Mouse (Mus musculus) skeletal muscle tissue, adult 2 months (tissue): ENCODE measurements around the gene Dand5.
A peak's percentile ranks its signal among the peaks of the same experiment; 100 is the strongest.

Experiments
- DNase-seq: peaks from one replicate; pipeline ENCODE4 v3.0.0-alpha.2; 2012; ENCODE audit warnings: low read depth, low spot score

Gene Dand5

GRCm38 (mm10) chr8:84771000-84771687 lies 51.5 kb downstream of the Dand5 start:
- DNase-seq = no peak

DNA sequence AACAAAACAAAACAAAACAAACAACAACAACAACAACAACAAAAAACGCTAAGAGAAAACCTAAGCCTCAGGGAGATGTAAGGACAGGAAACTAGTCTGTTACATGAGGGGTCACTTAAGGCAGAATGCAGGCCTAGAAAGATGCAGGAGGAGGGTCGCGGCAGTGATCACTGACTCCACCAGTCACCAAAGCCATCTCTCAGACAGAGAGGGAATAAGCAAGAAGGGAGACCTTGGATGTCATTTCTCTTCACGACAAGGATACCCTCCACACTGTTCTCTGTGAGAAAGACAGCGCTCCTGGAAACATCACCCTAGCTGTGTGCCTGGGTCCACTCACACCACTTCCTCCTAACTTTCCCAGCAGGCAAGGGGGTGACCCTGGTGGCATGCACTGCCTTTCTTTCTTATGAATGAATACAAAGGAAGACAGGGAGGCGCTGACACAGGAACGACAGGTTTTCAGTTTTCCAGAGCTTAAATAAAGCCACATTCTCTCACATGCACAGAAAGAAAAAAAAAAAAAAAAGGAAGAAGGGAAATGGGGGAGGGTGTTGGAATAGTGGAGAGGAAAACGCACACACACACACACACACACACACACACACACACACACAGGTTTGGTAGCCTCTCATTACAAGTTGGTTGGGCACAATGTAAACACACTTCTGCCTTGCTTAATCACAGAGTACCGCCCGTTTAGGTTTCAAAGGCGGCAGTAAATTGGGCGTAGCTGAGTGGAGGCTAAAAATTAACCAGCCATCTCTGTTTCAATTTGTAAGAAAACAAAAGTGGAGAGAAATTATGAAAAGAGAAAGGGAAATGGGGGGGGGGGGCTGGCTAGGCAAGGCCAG lies 52.3 kb downstream of the Dand5 start:
- no peak for DNase-seq

DNA sequence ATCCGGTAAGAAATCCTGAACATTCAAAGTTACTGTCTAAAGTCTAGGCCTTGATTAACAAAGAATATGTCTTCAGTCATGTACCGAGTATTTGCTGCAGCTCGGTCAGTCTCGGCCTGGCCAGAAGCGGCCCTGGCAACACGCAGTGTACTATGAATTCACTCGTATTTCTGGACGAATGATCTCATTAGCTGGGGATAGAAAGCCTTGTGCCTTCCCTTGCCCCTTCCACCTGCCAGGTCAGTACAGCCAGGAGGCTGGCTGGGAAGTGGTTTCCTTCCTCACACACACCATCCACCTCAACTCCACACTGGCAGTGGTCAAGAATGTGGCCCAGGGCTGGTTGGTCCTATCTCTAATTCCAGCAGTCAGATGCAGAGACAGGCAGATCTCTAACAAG lies 53.3 kb downstream of the Dand5 start:
- DNase-seq = peak; percentile 90

GRCm38 (mm10) chr8:84768343-84769095 lies 54.1 kb downstream of the Dand5 start:
- DNase-seq = no peak

GRCm38 (mm10) chr8:84767221-84767620 lies 55.4 kb downstream of the Dand5 start:
- no peak for DNase-seq

- DNase-seq = no peak
Measured at GRCm38 (mm10) chr8:84766422-84766821, 56.2 kb downstream of the Dand5 start.

- DNase-seq = no peak
Measured at GRCm38 (mm10) chr8:84765629-84766028, 57.0 kb downstream of the Dand5 start.
